Mouse (Mus musculus) CH12.LX (cell line): Measurements from ENCODE around the gene Washc2. TPM values are rescaled to one million over a fixed set of nuclear protein-coding genes. Genes with fewer than 3 reads are reported as not detected.
"Not testable (repeated sequence)": the region's sequence is repeated elsewhere in the genome, so short reads cannot be mapped to it uniquely, and the experiment has no call there.

Experiments
- DNase-seq: peaks from one replicate; pipeline ENCODE4 v3.0.0-alpha.2; 2013; ENCODE audit errors: extremely low read depth
- H3K27ac ChIP-seq: 2 replicates; pipeline ENCODE4 v1.5.1; 2012; ENCODE audit warnings: low read depth, mild to moderate bottlenecking, control low read depth, moderate library complexity; ENCODE audit not compliant: insufficient read depth
- H3K27me3 ChIP-seq: replicated peaks from 2 replicates; pipeline ENCODE3; 2012; ENCODE audit warnings: inconsistent platforms
- H3K36me3 ChIP-seq, 2 experiments: replicated peaks in 1 of 2; 2 replicates each; pipeline versions ENCODE3 to v1.6.1; 2012; ENCODE audit warnings: inconsistent platforms in 1 of 2, low read length in 1 of 2, mild to moderate bottlenecking in 1 of 2, mixed read lengths in 1 of 2, moderate library complexity in 1 of 2; ENCODE audit not compliant: control insufficient read depth in 1 of 2, insufficient read depth in 1 of 2
- H3K4me1 ChIP-seq, 2 experiments: 2 replicates each; pipeline ENCODE4 v1.6.1; 2012; ENCODE audit warnings: inconsistent platforms in 1 of 2, moderate library complexity in 1 of 2; ENCODE audit not compliant: insufficient read depth in 2 of 2, control insufficient read depth in 1 of 2
- H3K4me2 ChIP-seq: 2 replicates; pipeline ENCODE4 v1.6.1; 2012; ENCODE audit warnings: low read depth, mild to moderate bottlenecking, control low read depth; ENCODE audit not compliant: poor library complexity, insufficient read depth, severe bottlenecking
- H3K4me3 ChIP-seq, 3 experiments: fragments of 150-350 bp in 1 of 3; sonication (generic) in 1 of 3; replicated peaks in 1 of 3; 2 replicates each; pipeline versions ENCODE3 to v1.5.1; 2011 to 2012; ENCODE audit warnings: low read depth in 2 of 3, low read length in 2 of 3, mild to moderate bottlenecking in 2 of 3, moderate library complexity in 2 of 3, control low read depth in 1 of 3, improper control_type of control experiment in 1 of 3, inconsistent platforms in 1 of 3, mixed read lengths in 1 of 3; ENCODE audit not compliant: poor library complexity in 1 of 3
- H3K79me2 ChIP-seq: replicated peaks from 2 replicates; pipeline ENCODE4 v1.6.1; 2012; ENCODE audit warnings: mild to moderate bottlenecking, moderate library complexity; ENCODE audit not compliant: control insufficient read depth, poor library complexity, insufficient read depth, severe bottlenecking; ENCODE audit errors: extremely low read depth
- H3K9ac ChIP-seq: 2 replicates; pipeline ENCODE4 v1.6.1; 2012; ENCODE audit warnings: low read depth, mild to moderate bottlenecking, control low read depth, moderate library complexity; ENCODE audit not compliant: insufficient read depth
- H3K9me3 ChIP-seq: replicated peaks from 2 replicates; pipeline ENCODE3; 2012; ENCODE audit warnings: low read length, inconsistent platforms, mixed read lengths
- BHLHE40 ChIP-seq: IDR thresholded peaks from 2 replicates; pipeline ENCODE4 v1.6.1; 2011; ENCODE audit warnings: mild to moderate bottlenecking, low read depth, low read length, improper control_type of control experiment
- CHD2 ChIP-seq: IDR thresholded peaks from 2 replicates; pipeline ENCODE4 v1.6.1; 2011; ENCODE audit warnings: low read length, improper control_type of control experiment
- ELF1 ChIP-seq: IDR thresholded peaks from 2 replicates; pipeline ENCODE4 v1.6.1; 2014; ENCODE audit warnings: low read depth, mild to moderate bottlenecking, inconsistent platforms, low read length, improper control_type of control experiment
- EP300 ChIP-seq: IDR thresholded peaks from 2 replicates; pipeline ENCODE4 v1.6.1; 2011; ENCODE audit warnings: low read length, improper control_type of control experiment
- ETS1 ChIP-seq: conservative IDR thresholded peaks from 2 replicates; pipeline ENCODE4 v1.6.1; 2012; ENCODE audit warnings: low read depth, mild to moderate bottlenecking, inconsistent platforms, low read length, improper control_type of control experiment, moderate library complexity
- IRF4 ChIP-seq: IDR thresholded peaks from 2 replicates; pipeline ENCODE4 v1.6.1; 2014; ENCODE audit warnings: low read depth, mild to moderate bottlenecking, inconsistent platforms, low read length, improper control_type of control experiment
- JUN ChIP-seq: IDR thresholded peaks from 2 replicates; pipeline ENCODE4 v1.6.1; 2011; ENCODE audit warnings: low read depth, mild to moderate bottlenecking, low read length, improper control_type of control experiment, moderate library complexity; ENCODE audit not compliant: insufficient read depth
- JUND ChIP-seq: conservative IDR thresholded peaks from 2 replicates; pipeline ENCODE4 v1.6.1; 2011; ENCODE audit warnings: low read depth, low read length, improper control_type of control experiment
- KAT2A ChIP-seq: IDR thresholded peaks from 2 replicates; pipeline ENCODE4 v1.6.1; 2012; ENCODE audit warnings: low read length, improper control_type of control experiment, inconsistent platforms; ENCODE audit not compliant: insufficient replicate concordance
- MAZ ChIP-seq: IDR thresholded peaks from 2 replicates; pipeline ENCODE4 v1.6.1; 2012; ENCODE audit warnings: low read depth, mild to moderate bottlenecking, inconsistent platforms, low read length, improper control_type of control experiment, moderate library complexity
- MYC ChIP-seq: IDR thresholded peaks from 2 replicates; pipeline ENCODE4 v1.6.1; 2011; ENCODE audit warnings: low read depth, mild to moderate bottlenecking, improper control_type of control experiment, low read length
- NELFE ChIP-seq: IDR thresholded peaks from 2 replicates; pipeline ENCODE4 v1.6.1; 2011; ENCODE audit warnings: low read depth, low read length, improper control_type of control experiment
- NRF1 ChIP-seq: IDR thresholded peaks from 2 replicates; pipeline ENCODE4 v1.6.1; 2014; ENCODE audit warnings: low read depth, mild to moderate bottlenecking, inconsistent platforms, low read length, improper control_type of control experiment, moderate library complexity
- POLR2AphosphoS2 ChIP-seq: IDR thresholded peaks from 2 replicates; pipeline ENCODE4 v1.6.1; 2011; ENCODE audit warnings: low read depth, low read length, improper control_type of control experiment
- RAD21 ChIP-seq: IDR thresholded peaks from 2 replicates; pipeline ENCODE4 v1.6.1; 2011; ENCODE audit warnings: low read depth, mild to moderate bottlenecking, low read length, improper control_type of control experiment, moderate library complexity
- RCOR1 ChIP-seq: conservative IDR thresholded peaks from 2 replicates; pipeline ENCODE4 v1.6.1; 2012; ENCODE audit warnings: low read depth, mild to moderate bottlenecking, inconsistent platforms, low read length, improper control_type of control experiment
- UBTF ChIP-seq: IDR thresholded peaks from 2 replicates; pipeline ENCODE4 v1.6.1; 2012; ENCODE audit warnings: low read depth, mild to moderate bottlenecking, inconsistent platforms, low read length, improper control_type of control experiment, moderate library complexity
- USF2 ChIP-seq: conservative IDR thresholded peaks from 2 replicates; pipeline ENCODE4 v1.6.1; 2011; ENCODE audit warnings: low read depth, low read length, improper control_type of control experiment
- dilution Hi-C: fragments of 300-500 bp; cut with MboI; formaldehyde crosslinking; loops from 2 replicates; pipeline ENCODE4 v1.14.3; 2020; ENCODE audit warnings: low sequenced_read_pairs; ENCODE audit not compliant: extremely low pct_unique_long_range_greater_than_20kb, extremely low pct_ligation_motif_present
- in situ Hi-C: fragments of 300-500 bp; cut with MboI; formaldehyde crosslinking; loops from 3 replicates; pipeline ENCODE4 v1.14.3; 2019; ENCODE audit warnings: low sequenced_read_pairs, low pct_ligation_motif_present, low pct_unique_long_range_greater_than_20kb, mixed read lengths
- polyA plus RNA-seq: library from polyadenylated mRNA; unstranded; fragments of >175 nt; gene quantifications from 2 replicates; pipeline ENCODE4 v1.2.1, GENCODE M21; 2012; ENCODE audit warnings: low read depth; ENCODE audit not compliant: insufficient read length
- total RNA-seq, 2 experiments: library from RNA; depleted of rRNA; stranded (reverse); fragments of 300-350 nt in 1 of 2; fragments of >200 nt in 1 of 2; gene quantifications; 2 replicates each; pipeline ENCODE4 v1.2.3; 2012 to 2014

Gene Washc2
- total and polyA plus RNA-seq, 3 experiments = 37.3 to 51.7 (median 37.4) TPM

- H3K27me3 ChIP-seq, H3K9me3 ChIP-seq, DNase-seq, in situ Hi-C loops, H3K79me2 ChIP-seq, H3K4me2 ChIP-seq, H3K4me3 ChIP-seq, dilution Hi-C loops, H3K36me3 ChIP-seq, H3K27ac ChIP-seq, H3K9ac ChIP-seq, H3K4me1 ChIP-seq: not testable (repeated sequence)
These were observed 34.2 kb upstream of the Washc2 start for GRCm38 (mm10) chr6:116173511-116174099.

- H3K9me3 ChIP-seq = no peaks in the 10 kb centered on the region
- dilution Hi-C loops = no loop called here
- H3K9ac ChIP-seq = no peak overlapping the region
- H3K4me2 ChIP-seq = no peak overlapping the region
- in situ Hi-C loops = no loop called here
- no peak overlapping the region for H3K27ac ChIP-seq
- H3K36me3 ChIP-seq = peaks cover 0 to 12% of the 10 kb centered on the region in 2 experiments
- no peaks in the 10 kb centered on the region for H3K27me3 ChIP-seq
- H3K79me2 ChIP-seq = no peaks in the 10 kb centered on the region
- no peak for DNase-seq
- peaks cover 0 to 2% of the 10 kb centered on the region in 2 experiments; a peak in 1 of 4 replicates for H3K4me1 ChIP-seq
- H3K4me3 ChIP-seq = no peak overlapping the region
- no peak for TF ChIP-seq NRF1
- TF ChIP-seq IRF4 = no peak
- no peak for TF ChIP-seq MAZ
- no peak for TF ChIP-seq ETS1
- TF ChIP-seq POLR2AphosphoS2 = no peak
- no peak for TF ChIP-seq ELF1
- no peak for TF ChIP-seq USF2
- no peak for TF ChIP-seq CHD2
- TF ChIP-seq EP300 = no peak
- no peak for TF ChIP-seq MYC
- no peak for TF ChIP-seq UBTF
- TF ChIP-seq NELFE = no peak
These were observed 29.5 kb upstream of the Washc2 start for GRCm38 (mm10) chr6:116178376-116178775.

- TF ChIP-seq BHLHE40 = no peak
- no peak for TF ChIP-seq JUND
- no peak for TF ChIP-seq RAD21
- TF ChIP-seq CHD2 = no peak
- TF ChIP-seq RCOR1 = no peak
- no peak for TF ChIP-seq ELF1
- TF ChIP-seq MYC = no peak
- no peak for TF ChIP-seq EP300
- TF ChIP-seq JUN = no peak
- TF ChIP-seq KAT2A = no peak
- no peak for TF ChIP-seq IRF4
- TF ChIP-seq, all 38 proteins: peak for 0
- H3K4me3 ChIP-seq = no peak overlapping the region
- peaks cover 0 to 12% of the 10 kb centered on the region in 2 experiments for H3K36me3 ChIP-seq
- H3K4me1 ChIP-seq = peaks cover 4 to 12% of the 10 kb centered on the region in 2 experiments; a peak in 2 of 4 replicates
- in situ Hi-C loops = no loop called here
- H3K9ac ChIP-seq = no peak overlapping the region
- H3K27ac ChIP-seq = no peak overlapping the region
- DNase-seq = no peak
- dilution Hi-C loops = no loop called here
- no peaks in the 10 kb centered on the region for H3K9me3 ChIP-seq
- no peaks in the 10 kb centered on the region for H3K79me2 ChIP-seq
- no peak overlapping the region for H3K4me2 ChIP-seq
- H3K27me3 ChIP-seq = no peaks in the 10 kb centered on the region
These were observed 27.1 kb upstream of the Washc2 start for GRCm38 (mm10) chr6:116180731-116181130.
